Mouse (Mus musculus): ENCODE data around the gene Ngb.

The Ngb gene

GRCm38 (mm10) chr12:87091916-87092315 lies 10.4 kb downstream of the Ngb start:
- in situ Hi-C loops (cut with MboI, MseI), result no loop called here

- in situ Hi-C loops (cut with MboI, MseI), result no loop called here
These were observed 12.6 kb downstream of the Ngb start for GRCm38 (mm10) chr12:87089701-87090100.

- in situ Hi-C loops (cut with MboI, MseI), result no loop called here
These were observed 13.1 kb downstream of the Ngb start for GRCm38 (mm10) chr12:87089255-87089654.

- in situ Hi-C loops (cut with MboI, MseI), result no loop called here
These were observed 14.0 kb downstream of the Ngb start for GRCm38 (mm10) chr12:87088331-87088730.

GRCm38 (mm10) chr12:87087236-87087635 lies 15.1 kb downstream of the Ngb start:
- in situ Hi-C loops (cut with MboI, MseI), result no loop called here

GRCm38 (mm10) chr12:87082797-87083196 lies 19.5 kb downstream of the Ngb start:
- in situ Hi-C loops (cut with MboI, MseI), result no loop called here

- in situ Hi-C loops (cut with MboI, MseI), result no loop called here
These were observed 25.7 kb downstream of the Ngb start for GRCm38 (mm10) chr12:87076610-87077009.

GRCm38 (mm10) chr12:87070520-87070919 lies 31.8 kb downstream of the Ngb start:
- in situ Hi-C loops (cut with MboI, MseI), result no loop called here

GRCm38 (mm10) chr12:87066429-87066828 lies 35.9 kb downstream of the Ngb start:
- in situ Hi-C loops (cut with MboI, MseI), result no loop called here

- in situ Hi-C loops (cut with MboI, MseI), result no loop called here
These were observed 36.9 kb downstream of the Ngb start for GRCm38 (mm10) chr12:87065446-87065845.

- in situ Hi-C loops (cut with MboI, MseI), result no loop called here
These were observed 45.3 kb downstream of the Ngb start for GRCm38 (mm10) chr12:87057066-87057465.

- in situ Hi-C loops (cut with MboI, MseI), result no loop called here
These were observed 47.5 kb downstream of the Ngb start for GRCm38 (mm10) chr12:87054873-87055272.

GRCm38 (mm10) chr12:87052661-87053321 lies 49.5 kb downstream of the Ngb start:
- in situ Hi-C loops (cut with MboI, MseI), result no loop called here

GRCm38 (mm10) chr12:87047536-87047935 lies 54.8 kb downstream of the Ngb start:
- in situ Hi-C loops (cut with MboI, MseI), result no loop called here

Measured in T-helper 17 cell (primary cell).